ENCODE assay signal across 14 mouse cellular contexts in the genomic region with DNA sequence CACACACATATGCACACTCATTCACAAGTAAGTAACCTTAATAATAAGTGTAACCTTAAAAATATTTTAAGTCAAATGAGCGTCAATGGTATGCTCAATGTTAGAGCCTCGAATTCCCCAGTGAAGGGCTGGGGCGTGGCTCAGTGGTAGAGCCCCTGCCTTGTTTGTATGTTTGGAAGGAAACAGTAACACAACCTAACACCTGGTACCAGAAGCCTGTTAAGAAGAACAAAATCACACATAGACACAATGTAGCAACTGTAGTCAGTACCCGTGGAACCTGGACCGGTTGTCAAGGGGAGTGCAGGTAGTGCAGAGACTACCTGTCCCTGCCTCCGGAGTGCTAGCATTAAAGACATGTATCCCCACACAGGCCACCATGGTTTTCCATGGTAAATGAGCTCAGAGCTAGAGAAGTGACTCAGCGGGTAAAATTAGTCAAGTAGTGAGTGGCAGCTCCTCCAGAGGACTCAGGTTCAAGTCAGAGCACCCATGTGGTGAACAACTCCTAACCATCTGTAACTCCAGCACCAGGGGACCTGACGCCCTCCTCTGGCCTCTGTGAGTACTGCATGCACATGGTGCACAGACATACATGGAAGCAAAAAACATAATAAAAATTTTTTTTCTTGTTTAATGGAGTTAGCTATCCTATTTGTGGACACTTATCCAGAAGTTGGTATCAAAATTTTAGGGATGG. TPM values are rescaled to one million over a fixed set of nuclear protein-coding genes. Genes with fewer than 3 reads are reported as not detected.
DNase-seq lines count a peak whose midpoint lies in the region; ATAC-seq and TF ChIP-seq lines count a peak whose summit lies in the region.
"Had no signal": no experiment of that assay in that cellular context is flagged by ENCODE, and none has a peak within 500 bp of the region (broad histone marks: within the 10 kb centered on the region; RNA-seq: fewer than 3 reads in every experiment).

No protein-coding gene starts in this region.

- peaks cover 8% of the 10 kb centered on the region for H3K4me1 ChIP-seq in liver, postnatal 0 days (ENCODE audit: insufficient read depth)
- H3K4me1 ChIP-seq in liver, embryonic 11.5 days (replicated peaks; ENCODE audit: control insufficient read depth, insufficient read depth, low read length): no peaks in the 10 kb centered on the region; the same call in none of the 2 replicates
- peaks cover 3% of the 10 kb centered on the region; the same call in 1 of the 2 replicates for H3K4me1 ChIP-seq in stomach, postnatal 0 days (replicated peaks; ENCODE audit: control insufficient read depth, insufficient read depth)
- H3K4me1 ChIP-seq: forebrain, embryonic 12.5 days had no signal

- DNase-seq in gastrocnemius, adult 2 months: no peak
- DNase-seq in gastrocnemius, postnatal 10 days: no peak
- no peak for DNase-seq in liver, postnatal 0 days
- DNase-seq in liver, embryonic 11.5 days (ENCODE audit: low spot score): no peak
- DNase-seq in ES-CJ7 (ENCODE audit: low read depth, low spot score): peak; percentile 75
- DNase-seq in stomach, postnatal 0 days (ENCODE audit: low spot score): no peak
- no peak for DNase-seq in retina, postnatal 1 day
- DNase-seq in thymus, postnatal 14 days: no peak
- DNase-seq: gastrocnemius, postnatal 14 days; right cerebral cortex, postnatal 4 days; thymus, adult 18-20 months had no signal

- H3K9me3 ChIP-seq in liver, postnatal 0 days (ENCODE audit: low read length): no peaks in the 10 kb centered on the region
- no peaks in the 10 kb centered on the region for H3K9me3 ChIP-seq in liver, embryonic 11.5 days (ENCODE audit: control insufficient read depth, low read length)
- H3K9me3 ChIP-seq in stomach, postnatal 0 days (ENCODE audit: control insufficient read depth, low read length): no peaks in the 10 kb centered on the region
- H3K9me3 ChIP-seq: embryonic facial prominence, embryonic 12.5 days; forebrain, embryonic 12.5 days had no signal

- intact Hi-C loops in gastrocnemius, adult 2 months (cut with DNase I): no loop called here

- WGBS in liver, postnatal 0 days (ENCODE audit: insufficient replicate concordance): 83% methylated on average over 8 of the region's 8 CpGs
- 84% methylated on average over 8 of the region's 8 CpGs for WGBS in liver, embryonic 11.5 days
- WGBS in stomach, postnatal 0 days: 88% methylated on average over 8 of the region's 8 CpGs

- ATAC-seq in liver, postnatal 0 days: no peak
- no peak for ATAC-seq in liver, embryonic 11.5 days (replicated peaks; ENCODE audit: low FRiP score)
- no peak for ATAC-seq in stomach, postnatal 0 days (ENCODE audit: low FRiP score, low TSS enrichment)
- ATAC-seq: intestine, embryonic 16.5 days had no signal

- H3K9ac ChIP-seq in liver, postnatal 0 days (replicated peaks): no peak overlapping the region
- no peak overlapping the region for H3K9ac ChIP-seq in liver, embryonic 11.5 days (ENCODE audit: low read depth, low read length)
- no peak overlapping the region for H3K9ac ChIP-seq in stomach, postnatal 0 days (ENCODE audit: low read length)
- H3K9ac ChIP-seq: embryonic facial prominence, embryonic 12.5 days; forebrain, embryonic 12.5 days had no signal

- H3K36me3 ChIP-seq in liver, postnatal 0 days (replicated peaks; ENCODE audit: insufficient read depth, low read length): no peaks in the 10 kb centered on the region; the same call in 1 of the 2 replicates
- no peaks in the 10 kb centered on the region for H3K36me3 ChIP-seq in liver, embryonic 11.5 days (ENCODE audit: control insufficient read depth, insufficient read depth, low read length)
- H3K36me3 ChIP-seq in stomach, postnatal 0 days (ENCODE audit: control insufficient read depth, insufficient read depth, low read length): no peaks in the 10 kb centered on the region
- H3K36me3 ChIP-seq: embryonic facial prominence, embryonic 12.5 days; forebrain, embryonic 12.5 days had no signal

- no peak overlapping the region for H3K27ac ChIP-seq in gastrocnemius, adult 2 months
- no peak overlapping the region for H3K27ac ChIP-seq in liver, postnatal 0 days (ENCODE audit: low read depth)
- H3K27ac ChIP-seq in liver, embryonic 11.5 days (ENCODE audit: low read depth, low read length): no peak overlapping the region
- no peak overlapping the region for H3K27ac ChIP-seq in stomach, postnatal 0 days (replicated peaks)
- H3K27ac ChIP-seq: embryonic facial prominence, embryonic 12.5 days; forebrain, embryonic 12.5 days had no signal

- H3K4me2 ChIP-seq in liver, postnatal 0 days (ENCODE audit: low read depth, low read length): no peak overlapping the region
- no peak overlapping the region for H3K4me2 ChIP-seq in liver, embryonic 11.5 days
- no peak overlapping the region for H3K4me2 ChIP-seq in stomach, postnatal 0 days (replicated peaks; ENCODE audit: low read depth)
- H3K4me2 ChIP-seq: embryonic facial prominence, embryonic 12.5 days; forebrain, embryonic 12.5 days had no signal

- no peaks in the 10 kb centered on the region for H3K27me3 ChIP-seq in liver, postnatal 0 days (ENCODE audit: insufficient read depth, low read length)
- no peaks in the 10 kb centered on the region for H3K27me3 ChIP-seq in liver, embryonic 11.5 days (replicated peaks; ENCODE audit: control insufficient read depth, insufficient read depth, low read length)
- H3K27me3 ChIP-seq in stomach, postnatal 0 days (ENCODE audit: control insufficient read depth, insufficient read depth, low read length): no peaks in the 10 kb centered on the region
- H3K27me3 ChIP-seq: embryonic facial prominence, embryonic 12.5 days had no signal

- H3K4me3 ChIP-seq in gastrocnemius, adult 2 months: no peak overlapping the region
- H3K4me3 ChIP-seq in liver, postnatal 0 days (ENCODE audit: low read depth, low read length): no peak overlapping the region
- H3K4me3 ChIP-seq in liver, embryonic 11.5 days (ENCODE audit: low read depth, low read length): no peak overlapping the region
- H3K4me3 ChIP-seq in stomach, postnatal 0 days (ENCODE audit: low read depth, low read length): no peak overlapping the region
- H3K4me3 ChIP-seq: embryonic facial prominence, embryonic 12.5 days; forebrain, embryonic 12.5 days had no signal

- TF ChIP-seq CTCF in gastrocnemius, adult 2 months (IDR thresholded peaks at IDR 0.05): peak; percentile 47
- peak; percentile 51 for TF ChIP-seq CTCF in liver, postnatal 0 days (IDR thresholded peaks at IDR 0.05; ENCODE audit: low read depth)
- TF ChIP-seq CTCF in stomach, postnatal 0 days (IDR thresholded peaks at IDR 0.05; ENCODE audit: low read depth): peak; percentile 56

- TF ChIP-seq EP300 in liver, postnatal 0 days (IDR thresholded peaks at IDR 0.05; ENCODE audit: low read depth): no peak
- no peak for TF ChIP-seq EP300 in stomach, postnatal 0 days (optimal IDR thresholded peaks at IDR 0.05)

RNA-seq across cellular contexts. Expression of a gene that starts 5.0 kb away (rescaled TPM):
- total RNA-seq in gastrocnemius, adult 2 months (2021): 10 to 100 TPM; 33.6 to 38.5 TPM
- 10 to 100 TPM; 70.9 to 75.2 TPM for total RNA-seq in gastrocnemius, postnatal 10 days (2021)
- polyA plus RNA-seq in liver, postnatal 0 days (2015; fragmentation: Nextera tagmentation; extraction: Ambion mirVana): 150 and 154 TPM in 2 replicates
- 33.2 and 33.8 TPM in 2 replicates for polyA plus RNA-seq in liver, embryonic 11.5 days (2014; fragmentation: Nextera tagmentation; extraction: Ambion mirVana)
- 76.1 and 76.9 TPM in 2 replicates for polyA plus RNA-seq in stomach, postnatal 0 days (2015; fragmentation: Nextera tagmentation; extraction: Ambion mirVana)

RNA-seq across cellular contexts. Expression of a gene that starts 6.7 kb away (rescaled TPM):
- total RNA-seq in gastrocnemius, adult 2 months (2021): 10 to 100 TPM in 1 of 2 experiments, 1 to 10 TPM in 1; 7.2 to 20.2 TPM
- total RNA-seq in gastrocnemius, postnatal 10 days (2021): 100 to 1,000 TPM; 103 to 148 TPM
- polyA plus RNA-seq in liver, postnatal 0 days (2015; fragmentation: Nextera tagmentation; extraction: Ambion mirVana): 17.1 and 17.9 TPM in 2 replicates
- polyA plus RNA-seq in liver, embryonic 11.5 days (2014; fragmentation: Nextera tagmentation; extraction: Ambion mirVana): 146 and 163 TPM in 2 replicates
- 157 and 176 TPM in 2 replicates for polyA plus RNA-seq in stomach, postnatal 0 days (2015; fragmentation: Nextera tagmentation; extraction: Ambion mirVana)

RNA-seq across cellular contexts. Expression of a gene that starts 25.5 kb away (rescaled TPM):
- total RNA-seq in gastrocnemius, adult 2 months (2021): 100 to 1,000 TPM; 457 to 518 TPM
- 100 to 1,000 TPM; 762 to 817 TPM for total RNA-seq in gastrocnemius, postnatal 10 days (2021)
- 681 and 696 TPM in 2 replicates for polyA plus RNA-seq in liver, postnatal 0 days (2015; fragmentation: Nextera tagmentation; extraction: Ambion mirVana)
- polyA plus RNA-seq in liver, embryonic 11.5 days (2014; fragmentation: Nextera tagmentation; extraction: Ambion mirVana): 2,085 and 2,209 TPM in 2 replicates
- 1,142 and 1,191 TPM in 2 replicates for polyA plus RNA-seq in stomach, postnatal 0 days (2015; fragmentation: Nextera tagmentation; extraction: Ambion mirVana)

RNA-seq across cellular contexts. Expression of a gene that starts 29.9 kb away (rescaled TPM):
- total RNA-seq in gastrocnemius, adult 2 months (2021): 100 to 1,000 TPM; 552 to 624 TPM
- 1,000 to 10,000 TPM; 1,164 to 1,215 TPM for total RNA-seq in gastrocnemius, postnatal 10 days (2021)
- polyA plus RNA-seq in liver, postnatal 0 days (2015; fragmentation: Nextera tagmentation; extraction: Ambion mirVana): 938 and 993 TPM in 2 replicates
- 1,710 and 1,879 TPM in 2 replicates for polyA plus RNA-seq in liver, embryonic 11.5 days (2014; fragmentation: Nextera tagmentation; extraction: Ambion mirVana)
- 1,442 and 1,485 TPM in 2 replicates for polyA plus RNA-seq in stomach, postnatal 0 days (2015; fragmentation: Nextera tagmentation; extraction: Ambion mirVana)

RNA-seq across cellular contexts. Expression of a gene that starts 36.2 kb away (rescaled TPM):
- total RNA-seq in gastrocnemius, adult 2 months (2021): 10 to 100 TPM in 1 of 2 experiments, 1 to 10 TPM in 1; 8.1 to 11.0 TPM
- 10 to 100 TPM in 1 of 2 experiments, 1 to 10 TPM in 1; 8.5 to 10.7 TPM for total RNA-seq in gastrocnemius, postnatal 10 days (2021)
- 19.7 and 20.4 TPM in 2 replicates for polyA plus RNA-seq in liver, postnatal 0 days (2015; fragmentation: Nextera tagmentation; extraction: Ambion mirVana)
- 12.0 and 12.4 TPM in 2 replicates for polyA plus RNA-seq in liver, embryonic 11.5 days (2014; fragmentation: Nextera tagmentation; extraction: Ambion mirVana)
- 33.6 and 37.4 TPM in 2 replicates for polyA plus RNA-seq in stomach, postnatal 0 days (2015; fragmentation: Nextera tagmentation; extraction: Ambion mirVana)
